Mouse (Mus musculus): ENCODE data around the gene Grm4.

The Grm4 gene

GRCm38 (mm10) chr17:27445364-27446075, 75.7 kb downstream of the Grm4 start:
- no peak for DNase-seq (ENCODE audit: low read depth)

GRCm38 (mm10) chr17:27442538-27443113, 78.6 kb downstream of the Grm4 start:
- DNase-seq (ENCODE audit: low read depth) = no peak

GRCm38 (mm10) chr17:27441778-27442177, 79.4 kb downstream of the Grm4 start:
- no peak for DNase-seq (ENCODE audit: low read depth)

- no peak for DNase-seq (ENCODE audit: low read depth)
These were observed 85.4 kb downstream of the Grm4 start for GRCm38 (mm10) chr17:27435799-27436198.

GRCm38 (mm10) chr17:27435225-27435624, 86.0 kb downstream of the Grm4 start:
- DNase-seq (ENCODE audit: low read depth) = no peak

- no peak for DNase-seq (ENCODE audit: low read depth)
These were observed 87.1 kb downstream of the Grm4 start for GRCm38 (mm10) chr17:27434066-27434465.

- DNase-seq (ENCODE audit: low read depth) = no peak
These were observed 88.0 kb downstream of the Grm4 start for GRCm38 (mm10) chr17:27433179-27433680.

GRCm38 (mm10) chr17:27432145-27432650, 89.0 kb downstream of the Grm4 start:
- DNase-seq (ENCODE audit: low read depth) = no peak

GRCm38 (mm10) chr17:27431049-27431839, 90.0 kb downstream of the Grm4 start:
- no peak for DNase-seq (ENCODE audit: low read depth)

- DNase-seq (ENCODE audit: low read depth) = no peak
These were observed 91.4 kb downstream of the Grm4 start for GRCm38 (mm10) chr17:27429757-27430156.

- DNase-seq (ENCODE audit: low read depth) = no peak
These were observed 96.2 kb downstream of the Grm4 start for GRCm38 (mm10) chr17:27425016-27425415.

GRCm38 (mm10) chr17:27424356-27424755, 96.8 kb downstream of the Grm4 start:
- no peak for DNase-seq (ENCODE audit: low read depth)

- DNase-seq (ENCODE audit: low read depth) = no peak
These were observed 98.3 kb downstream of the Grm4 start for GRCm38 (mm10) chr17:27422726-27423381.

GRCm38 (mm10) chr17:27422371-27422725, 98.9 kb downstream of the Grm4 start:
- DNase-seq (ENCODE audit: low read depth) = no peak

- no peak for DNase-seq (ENCODE audit: low read depth)
These were observed 99.4 kb downstream of the Grm4 start for GRCm38 (mm10) chr17:27421837-27422236.

- no peak for DNase-seq (ENCODE audit: low read depth)
These were observed 112.2 kb downstream of the Grm4 start for GRCm38 (mm10) chr17:27409006-27409405.

- no peak for DNase-seq (ENCODE audit: low read depth)
These were observed 112.7 kb downstream of the Grm4 start for GRCm38 (mm10) chr17:27408531-27408930.

- no peak for DNase-seq (ENCODE audit: low read depth)
These were observed 114.2 kb downstream of the Grm4 start for GRCm38 (mm10) chr17:27406956-27407355.

- no peak for DNase-seq (ENCODE audit: low read depth)
These were observed 115.7 kb downstream of the Grm4 start for GRCm38 (mm10) chr17:27405376-27406024.

- DNase-seq (ENCODE audit: low read depth) = no peak
These were observed 120.0 kb downstream of the Grm4 start for GRCm38 (mm10) chr17:27401200-27401599.

GRCm38 (mm10) chr17:27393931-27394330, 127.3 kb downstream of the Grm4 start:
- DNase-seq (ENCODE audit: low read depth) = no peak

- no peak for DNase-seq (ENCODE audit: low read depth)
These were observed 127.8 kb downstream of the Grm4 start for GRCm38 (mm10) chr17:27393432-27393831.

All from c-Kit-positive CD71-positive TER-119-negative erythroid progenitor cells, embryonic 14.5 days (primary cell).